Mouse (Mus musculus): ENCODE measurements at regions not wholly inside any gene's neighbourhood (a gene's known extent, or its start where the extent isn't known, plus 50 kb on each side); places are given as distances from the start of the nearest gene placed in this dataset.

GRCm38 (mm10) chr5:119591271-119591670 is 79.2 kb upstream of the Tbx3 start:
- H3K9ac ChIP-seq (ENCODE audit: low read depth, low read length), result no peak overlapping the region
- H3K4me2 ChIP-seq (replicated peaks; ENCODE audit: low read depth), result no peak overlapping the region
- H3K36me3 ChIP-seq (ENCODE audit: control insufficient read depth, insufficient read depth), result no peaks in the 10 kb centered on the region
- TF ChIP-seq CTCF (IDR thresholded peaks at IDR 0.05; ENCODE audit: low read depth), result no peak
- no peaks in the 10 kb centered on the region for H3K9me3 ChIP-seq (ENCODE audit: control insufficient read depth)
- no peak overlapping the region for H3K27ac ChIP-seq (ENCODE audit: low read depth, low read length)
- WGBS, result 82% methylated on average over 5 of the region's 5 CpGs
- peaks cover 5% of the 10 kb centered on the region; the same call in 1 of the 2 replicates for H3K4me1 ChIP-seq (replicated peaks; ENCODE audit: control insufficient read depth, insufficient read depth, low read length)
- H3K27me3 ChIP-seq (replicated peaks; ENCODE audit: control insufficient read depth, insufficient read depth, low read length), result no peaks in the 10 kb centered on the region
- H3K4me3 ChIP-seq (ENCODE audit: low read depth, low read length), result no peak overlapping the region
- ATAC-seq, result no peak

GRCm38 (mm10) chr5:119592891-119593290 is 77.6 kb upstream of the Tbx3 start:
- H3K4me2 ChIP-seq (replicated peaks; ENCODE audit: low read depth), result no peak overlapping the region
- peaks cover 5% of the 10 kb centered on the region; the same call in 1 of the 2 replicates for H3K4me1 ChIP-seq (replicated peaks; ENCODE audit: control insufficient read depth, insufficient read depth, low read length)
- H3K9me3 ChIP-seq (ENCODE audit: control insufficient read depth), result no peaks in the 10 kb centered on the region
- WGBS, result 88% methylated on average over 10 of the region's 10 CpGs
- no peak for ATAC-seq
- no peaks in the 10 kb centered on the region for H3K27me3 ChIP-seq (replicated peaks; ENCODE audit: control insufficient read depth, insufficient read depth, low read length)
- no peak for TF ChIP-seq CTCF (IDR thresholded peaks at IDR 0.05; ENCODE audit: low read depth)
- no peak overlapping the region for H3K9ac ChIP-seq (ENCODE audit: low read depth, low read length)
- H3K36me3 ChIP-seq (ENCODE audit: control insufficient read depth, insufficient read depth), result no peaks in the 10 kb centered on the region
- H3K4me3 ChIP-seq (ENCODE audit: low read depth, low read length), result no peak overlapping the region
- H3K27ac ChIP-seq (ENCODE audit: low read depth, low read length), result no peak overlapping the region

GRCm38 (mm10) chr5:119594541-119594940 is 75.9 kb upstream of the Tbx3 start:
- H3K36me3 ChIP-seq (ENCODE audit: control insufficient read depth, insufficient read depth), result no peaks in the 10 kb centered on the region
- H3K27ac ChIP-seq (ENCODE audit: low read depth, low read length), result no peak overlapping the region
- no peak overlapping the region for H3K4me2 ChIP-seq (replicated peaks; ENCODE audit: low read depth)
- no peak for TF ChIP-seq CTCF (IDR thresholded peaks at IDR 0.05; ENCODE audit: low read depth)
- no peak overlapping the region for H3K9ac ChIP-seq (ENCODE audit: low read depth, low read length)
- WGBS, result 89% methylated on average over 8 of the region's 8 CpGs
- H3K9me3 ChIP-seq (ENCODE audit: control insufficient read depth), result no peaks in the 10 kb centered on the region
- H3K27me3 ChIP-seq (replicated peaks; ENCODE audit: control insufficient read depth, insufficient read depth, low read length), result no peaks in the 10 kb centered on the region
- ATAC-seq, result no peak
- H3K4me3 ChIP-seq (ENCODE audit: low read depth, low read length), result no peak overlapping the region
- no peaks in the 10 kb centered on the region for H3K4me1 ChIP-seq (replicated peaks; ENCODE audit: control insufficient read depth, insufficient read depth, low read length)

GRCm38 (mm10) chr5:119596295-119596993 is 74.0 kb upstream of the Tbx3 start:
- no peak overlapping the region for H3K27ac ChIP-seq (ENCODE audit: low read depth, low read length)
- 89% methylated on average over 19 of the region's 19 CpGs for WGBS
- H3K36me3 ChIP-seq (ENCODE audit: control insufficient read depth, insufficient read depth), result no peaks in the 10 kb centered on the region
- no peaks in the 10 kb centered on the region for H3K9me3 ChIP-seq (ENCODE audit: control insufficient read depth)
- TF ChIP-seq CTCF (IDR thresholded peaks at IDR 0.05; ENCODE audit: low read depth), result no peak
- no peak overlapping the region for H3K9ac ChIP-seq (ENCODE audit: low read depth, low read length)
- no peaks in the 10 kb centered on the region for H3K27me3 ChIP-seq (replicated peaks; ENCODE audit: control insufficient read depth, insufficient read depth, low read length)
- ATAC-seq, result no peak
- H3K4me1 ChIP-seq (replicated peaks; ENCODE audit: control insufficient read depth, insufficient read depth, low read length), result no peaks in the 10 kb centered on the region
- no peak overlapping the region for H3K4me3 ChIP-seq (ENCODE audit: low read depth, low read length)
- no peak overlapping the region for H3K4me2 ChIP-seq (replicated peaks; ENCODE audit: low read depth)

DNA sequence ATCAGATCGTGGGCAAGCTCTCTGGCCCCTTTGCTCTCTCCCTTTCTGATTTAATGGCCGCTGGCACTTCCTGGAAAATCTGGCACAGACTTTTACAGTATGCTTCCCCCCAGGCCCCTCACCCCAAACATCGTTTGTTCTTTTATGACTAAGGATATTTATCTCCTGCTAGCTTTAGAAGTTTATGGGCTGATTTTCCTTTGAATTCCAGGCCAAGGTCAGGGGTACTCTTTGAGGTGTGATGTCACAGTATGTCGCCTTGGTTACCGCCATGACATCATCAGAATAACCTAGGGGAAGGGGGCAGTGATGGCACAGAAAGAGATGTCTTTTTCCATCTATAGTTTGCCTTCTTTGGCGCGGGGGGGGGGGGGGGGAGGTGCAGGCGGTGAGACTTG is 73.5 kb upstream of the Tbx3 start:
- 70% methylated on average over 8 of the region's 8 CpGs for WGBS
- Histone ChIP-seq H3K4me1 (replicated peaks; ENCODE audit: control insufficient read depth, insufficient read depth, low read length) (no peaks in the 10 kb centered on the region), H3K36me3 (ENCODE audit: control insufficient read depth, insufficient read depth) (no peaks in the 10 kb centered on the region), H3K27me3 (replicated peaks; ENCODE audit: control insufficient read depth, insufficient read depth, low read length) (no peaks in the 10 kb centered on the region), H3K4me3 (ENCODE audit: low read depth, low read length) (no peak overlapping the region), H3K9me3 (ENCODE audit: control insufficient read depth) (no peaks in the 10 kb centered on the region), H3K4me2 (replicated peaks; ENCODE audit: low read depth) (no peak overlapping the region), H3K27ac (ENCODE audit: low read depth, low read length) (no peak overlapping the region), H3K9ac (ENCODE audit: low read depth, low read length) (no peak overlapping the region)
- ATAC-seq, result no peak
- TF ChIP-seq CTCF (IDR thresholded peaks at IDR 0.05; ENCODE audit: low read depth), result no peak

GRCm38 (mm10) chr5:119597530-119597929 is 72.9 kb upstream of the Tbx3 start:
- WGBS, result 92% methylated on average over 3 of the region's 3 CpGs
- no peak for ATAC-seq
- Histone ChIP-seq H3K9ac (ENCODE audit: low read depth, low read length) (no peak overlapping the region), H3K4me1 (replicated peaks; ENCODE audit: control insufficient read depth, insufficient read depth, low read length) (no peaks in the 10 kb centered on the region), H3K4me2 (replicated peaks; ENCODE audit: low read depth) (no peak overlapping the region), H3K36me3 (ENCODE audit: control insufficient read depth, insufficient read depth) (no peaks in the 10 kb centered on the region), H3K4me3 (ENCODE audit: low read depth, low read length) (no peak overlapping the region), H3K9me3 (ENCODE audit: control insufficient read depth) (no peaks in the 10 kb centered on the region), H3K27me3 (replicated peaks; ENCODE audit: control insufficient read depth, insufficient read depth, low read length) (no peaks in the 10 kb centered on the region), H3K27ac (ENCODE audit: low read depth, low read length) (no peak overlapping the region)
- TF ChIP-seq CTCF (IDR thresholded peaks at IDR 0.05; ENCODE audit: low read depth), result no peak
